Mouse (Mus musculus): ENCODE measurements around the gene Gm44579.

- TF ChIP-seq CTCF (IDR thresholded peaks at IDR 0.05) = peak; percentile 92
- peak; percentile 60 for TF ChIP-seq POLR2A (IDR thresholded peaks at IDR 0.05; ENCODE audit: insufficient read depth, low read depth, low read length)
- TF ChIP-seq EP300 (IDR thresholded peaks at IDR 0.05; ENCODE audit: insufficient read depth, low read depth, low read length) = peak; percentile 85; the same call in 1 of the 2 replicates
Observed at GRCm38 (mm10) chr15:98181132-98181711, 39.6 kb downstream of the Gm44579 start.

Data from heart, adult 2 months (tissue).